Mouse (Mus musculus) kidney, adult 2 months (tissue): ENCODE measurements around the gene H2-Eb2.

ENCODE experiments used
- CTCF ChIP-seq: fragments of 200-500 bp; conservative IDR thresholded peaks from 2 replicates; pipeline ENCODE4 v1.5.1; 2011; ENCODE audit warnings: low read depth, mild to moderate bottlenecking, control low read depth, low read length, moderate library complexity, mixed read lengths; ENCODE audit not compliant: insufficient read depth, insufficient read length
- POLR2A ChIP-seq: fragments of 200-500 bp; IDR thresholded peaks from one replicate; pipeline ENCODE4 v1.6.1; 2011; ENCODE audit warnings: low read depth, low read length, control low read depth

DNA sequence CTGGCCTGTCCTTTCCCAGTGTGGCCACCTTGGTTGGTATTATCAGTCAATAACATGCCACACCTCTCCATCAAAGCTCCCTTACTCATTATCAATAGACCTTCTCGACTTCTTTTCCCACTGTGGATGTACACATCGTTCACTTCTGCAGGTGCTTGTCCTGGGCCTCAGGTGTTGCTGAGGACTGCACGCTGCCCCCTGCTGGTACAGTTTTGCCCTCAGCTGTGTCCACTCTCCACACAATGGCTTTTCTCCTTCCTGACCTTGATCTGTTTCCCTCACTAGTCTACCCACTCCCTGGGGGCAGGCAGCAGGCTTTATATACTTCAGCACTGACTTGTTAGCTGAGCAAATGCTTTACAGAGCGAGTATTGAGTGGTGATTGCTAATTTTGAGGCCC, 39.6 kb upstream of the H2-Eb2 start:
- peak; percentile 71 for TF ChIP-seq CTCF
- TF ChIP-seq POLR2A, result no peak
